Mouse (Mus musculus): ENCODE data around the gene Plvap.

Gene Plvap

GRCm38 (mm10) chr8:71485142-71486135, 26.1 kb downstream of the Plvap start, which contains the start of gene Ano8:
Gene Ano8, minus strand, starts transcription at chr8:71485963.
- peak; percentile 70 to 78 for DNase-seq

GRCm38 (mm10) chr8:71484736-71485135, 26.8 kb downstream of the Plvap start:
- no peak for DNase-seq

- DNase-seq, result no peak
Observed at GRCm38 (mm10) chr8:71483932-71484331, 27.6 kb downstream of the Plvap start.

GRCm38 (mm10) chr8:71478943-71479342, 32.6 kb downstream of the Plvap start:
- DNase-seq, result no peak

GRCm38 (mm10) chr8:71477196-71477845, 34.2 kb downstream of the Plvap start:
- no peak for DNase-seq

GRCm38 (mm10) chr8:71476099-71476940, 35.2 kb downstream of the Plvap start:
- DNase-seq, result peak; percentile 64 to 71

- DNase-seq, result no peak
Observed at GRCm38 (mm10) chr8:71475702-71476075, 35.9 kb downstream of the Plvap start.

- DNase-seq, result no peak
Observed at GRCm38 (mm10) chr8:71474785-71475701, 36.5 kb downstream of the Plvap start.

- no peak for DNase-seq
Observed at GRCm38 (mm10) chr8:71474344-71474743, 37.2 kb downstream of the Plvap start.

- DNase-seq, result no peak
Observed at GRCm38 (mm10) chr8:71472601-71473386, 38.8 kb downstream of the Plvap start.

GRCm38 (mm10) chr8:71471861-71472260, 39.7 kb downstream of the Plvap start:
- no peak for DNase-seq

- DNase-seq, result no peak
Observed at GRCm38 (mm10) chr8:71470913-71471255, 40.7 kb downstream of the Plvap start.

- no peak for DNase-seq
Observed at GRCm38 (mm10) chr8:71470146-71470912, 41.2 kb downstream of the Plvap start.

GRCm38 (mm10) chr8:71469411-71469810, 42.1 kb downstream of the Plvap start:
- peak in 1 of 2 experiments; percentile 74 for DNase-seq

- peak; percentile 97 to 98 for DNase-seq
Observed at GRCm38 (mm10) chr8:71468916-71469315, 42.6 kb downstream of the Plvap start, which contains the start of gene Dda1. Gene Dda1, plus strand, starts transcription at chr8:71469199.

GRCm38 (mm10) chr8:71468001-71468400, 43.6 kb downstream of the Plvap start:
- no peak for DNase-seq

GRCm38 (mm10) chr8:71467201-71467600, 44.4 kb downstream of the Plvap start:
- no peak for DNase-seq

GRCm38 (mm10) chr8:71466198-71466597, 45.4 kb downstream of the Plvap start:
- DNase-seq, result no peak

- no peak for DNase-seq
Observed at GRCm38 (mm10) chr8:71465733-71466132, 45.8 kb downstream of the Plvap start.

Measured in thymus, adult 18-20 months (tissue).